Mouse (Mus musculus): Measurements from ENCODE around the gene Gnptab.

GRCm38 (mm10) chr10:88385758-88386157 lies 6.8 kb downstream of the Gnptab start:
- TF ChIP-seq CTCF (IDR thresholded peaks at IDR 0.05; ENCODE audit: low read depth, low read length) (no peak), GATA2 (IDR thresholded peaks at IDR 0.05; ENCODE audit: borderline replicate concordance, low read depth, low read length) (peak; percentile 28; the same call in 1 of the 2 replicates), POLR2AphosphoS5 (IDR thresholded peaks at IDR 0.05; ENCODE audit: insufficient replicate concordance, low read depth, low read length) (no peak), TAL1 (conservative IDR thresholded peaks at IDR 0.05; ENCODE audit: low read depth, low read length) (peak; percentile 88)

All from G1E (cell line).